Mouse (Mus musculus) midbrain, postnatal 0 days (tissue): ENCODE measurements around the gene Esr1. TPM values are rescaled to one million over a fixed set of nuclear protein-coding genes. Genes with fewer than 3 reads are reported as not detected.

Source experiments
- ATAC-seq: fragments of 200-750 bp; cut with Nextera tagmentation; 2 replicates; pipeline ENCODE4 v1.8.0; 2017; ENCODE audit warnings: moderate number of reproducible peaks, mild to moderate bottlenecking, moderate TSS enrichment, moderate library complexity; ENCODE audit not compliant: low FRiP score
- DNase-seq: peaks from one replicate; pipeline ENCODE4 v3.0.0-alpha.2; 2015; ENCODE audit warnings: low spot score
- H3K27ac ChIP-seq: fragments of 300-500 bp; sonication (generic); 2 replicates; pipeline ENCODE4 v1.5.1; 2014; ENCODE audit warnings: low read depth, mild to moderate bottlenecking, low read length, mixed read lengths
- H3K27me3 ChIP-seq: fragments of 300-500 bp; sonication (generic); 2 replicates; pipeline ENCODE4 v1.6.1; 2014; ENCODE audit warnings: low read length, control low read depth, mixed read lengths; ENCODE audit not compliant: insufficient read depth
- H3K36me3 ChIP-seq: fragments of 300-500 bp; sonication (generic); 2 replicates; pipeline ENCODE4 v1.6.1; 2014; ENCODE audit warnings: low read length, control low read depth, mixed read lengths; ENCODE audit not compliant: insufficient read depth
- H3K4me1 ChIP-seq: fragments of 300-500 bp; sonication (generic); 2 replicates; pipeline ENCODE4 v1.6.1; 2014; ENCODE audit warnings: mild to moderate bottlenecking, control low read depth, antibody characterized with exemption, low read length, mixed read lengths; ENCODE audit not compliant: insufficient read depth
- H3K4me2 ChIP-seq: fragments of 300-500 bp; sonication (generic); 2 replicates; pipeline ENCODE4 v1.6.1; 2014; ENCODE audit warnings: low read depth, mild to moderate bottlenecking, low read length, mixed read lengths; ENCODE audit not compliant: poor library complexity, severe bottlenecking
- H3K4me3 ChIP-seq: fragments of 300-500 bp; sonication (generic); 2 replicates; pipeline ENCODE4 v1.5.1; 2014; ENCODE audit warnings: low read depth, mild to moderate bottlenecking, low read length, moderate library complexity
- H3K9ac ChIP-seq: fragments of 300-500 bp; sonication (generic); replicated peaks from 2 replicates; pipeline ENCODE4 v1.6.1; 2014; ENCODE audit warnings: mild to moderate bottlenecking, low read length, moderate library complexity, mixed read lengths; ENCODE audit not compliant: poor library complexity, severe bottlenecking
- H3K9me3 ChIP-seq: fragments of 300-500 bp; sonication (generic); 2 replicates; pipeline ENCODE4 v1.6.1; 2016; ENCODE audit warnings: low read length, control low read depth
- CTCF ChIP-seq: IDR thresholded peaks from 2 replicates; pipeline ENCODE4 v1.5.1; 2016; ENCODE audit warnings: antibody characterized with exemption, mild to moderate bottlenecking
- WGBS: fragments of 180-500 bp; shearing (Covaris S2); extraction: QIAGEN DNeasy Blood & Tissue Kit; methylation state at CpG from one replicate; pipeline ENCODE4 v1.1.7; 2014; 5-methylcytosine and 5-hydroxymethylcytosine counted together
- polyA plus RNA-seq: library from polyadenylated mRNA; unstranded; fragments of >200 nt; fragmentation: Nextera tagmentation; extraction: Ambion mirVana; gene quantifications from 2 replicates; pipeline ENCODE4 v1.2.1, GENCODE M21; 2015
- total RNA-seq: library from RNA; depleted of rRNA; stranded (reverse); fragments of >200 nt; gene quantifications from 2 replicates; pipeline ENCODE4 v1.2.3, GENCODE M21; 2014

The Esr1 gene
- total and polyA plus RNA-seq, 2 experiments from 2014 or later = 0.71 to 0.84 TPM

- no peak for DNase-seq
- ATAC-seq = no peak
- Histone ChIP-seq H3K4me1 (no peaks in the 10 kb centered on the region), H3K4me2 (no peak overlapping the region), H3K4me3 (no peak overlapping the region), H3K27ac (no peak overlapping the region), H3K27me3 (no peaks in the 10 kb centered on the region), H3K9ac (no peak overlapping the region), H3K36me3 (no peaks in the 10 kb centered on the region), H3K9me3 (no peaks in the 10 kb centered on the region)
- WGBS = 80% methylated on average over 4 of the region's 4 CpGs
- TF ChIP-seq CTCF = no peak
Measured at GRCm38 (mm10) chr10:4589576-4589975, 21.8 kb upstream of the Esr1 start.

DNA sequence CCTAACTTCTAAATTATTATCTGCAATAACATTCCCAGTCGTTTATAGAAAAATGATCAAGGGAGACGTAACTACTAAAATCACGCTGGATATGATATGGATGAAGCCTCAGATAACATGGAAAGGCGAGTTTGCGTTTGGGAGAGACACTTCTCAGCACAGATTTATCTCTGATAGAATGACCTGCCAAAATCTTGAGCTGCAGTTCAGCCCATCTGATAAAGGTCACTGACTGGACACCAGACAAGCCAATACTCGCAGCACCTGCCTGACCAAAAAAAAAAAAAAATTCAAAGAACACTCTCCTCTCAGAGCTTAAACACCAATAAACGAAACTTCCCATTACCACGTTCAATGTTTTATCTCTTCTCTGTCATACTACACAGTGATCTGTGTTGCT lies 20.4 kb upstream of the Esr1 start:
- 87% methylated on average over 8 of the region's 8 CpGs for WGBS
- no peak for DNase-seq
- TF ChIP-seq CTCF = no peak

GRCm38 (mm10) chr10:4593828-4594227 lies 17.6 kb upstream of the Esr1 start:
- Histone ChIP-seq H3K27me3 (no peaks in the 10 kb centered on the region), H3K9me3 (no peaks in the 10 kb centered on the region), H3K27ac (no peak overlapping the region), H3K4me2 (no peak overlapping the region), H3K36me3 (no peaks in the 10 kb centered on the region), H3K4me3 (no peak overlapping the region), H3K4me1 (no peaks in the 10 kb centered on the region), H3K9ac (no peak overlapping the region)
- DNase-seq (peak; percentile 53), ATAC-seq (no peak)
- peak; percentile 57 for TF ChIP-seq CTCF
- WGBS = 78% methylated on average over 4 of the region's 4 CpGs

More for the DNA sequence above, 20.4 kb upstream of the Esr1 start:
- Histone ChIP-seq H3K4me1 (no peaks in the 10 kb centered on the region), H3K9ac (no peak overlapping the region), H3K36me3 (no peaks in the 10 kb centered on the region), H3K9me3 (no peaks in the 10 kb centered on the region), H3K4me2 (no peak overlapping the region), H3K4me3 (no peak overlapping the region), H3K27ac (no peak overlapping the region), H3K27me3 (no peaks in the 10 kb centered on the region)
- ATAC-seq = no peak

- no peak overlapping the region for H3K4me3 ChIP-seq
- H3K9ac ChIP-seq = no peak overlapping the region
- TF ChIP-seq CTCF = no peak
- no peaks in the 10 kb centered on the region for H3K27me3 ChIP-seq
- 96% methylated on average over 4 of the region's 4 CpGs for WGBS
- no peak overlapping the region for H3K4me2 ChIP-seq
- ATAC-seq = no peak
- DNase-seq = no peak
- no peaks in the 10 kb centered on the region for H3K4me1 ChIP-seq
- no peaks in the 10 kb centered on the region for H3K9me3 ChIP-seq
- no peak overlapping the region for H3K27ac ChIP-seq
- H3K36me3 ChIP-seq = no peaks in the 10 kb centered on the region
Measured at GRCm38 (mm10) chr10:4597211-4597610, 14.2 kb upstream of the Esr1 start.

GRCm38 (mm10) chr10:4598244-4598842 lies 13.1 kb upstream of the Esr1 start:
- Histone ChIP-seq H3K27me3 (no peaks in the 10 kb centered on the region), H3K36me3 (no peaks in the 10 kb centered on the region), H3K4me2 (no peak overlapping the region), H3K4me3 (no peak overlapping the region), H3K27ac (no peak overlapping the region), H3K9ac (no peak overlapping the region), H3K4me1 (no peaks in the 10 kb centered on the region), H3K9me3 (no peaks in the 10 kb centered on the region)
- no peak for ATAC-seq
- peak; percentile 71 for DNase-seq
- WGBS = 67% methylated on average over 10 of the region's 10 CpGs
- TF ChIP-seq CTCF = peak; percentile 73

GRCm38 (mm10) chr10:4598916-4599315 lies 12.5 kb upstream of the Esr1 start:
- Histone ChIP-seq H3K4me1 (no peaks in the 10 kb centered on the region), H3K27ac (no peak overlapping the region), H3K4me2 (no peak overlapping the region), H3K4me3 (no peak overlapping the region), H3K36me3 (no peaks in the 10 kb centered on the region), H3K9ac (no peak overlapping the region), H3K27me3 (no peaks in the 10 kb centered on the region), H3K9me3 (no peaks in the 10 kb centered on the region)
- no peak for ATAC-seq
- DNase-seq = no peak
- 82% methylated on average over 12 of the region's 12 CpGs for WGBS
- TF ChIP-seq CTCF = no peak
